ENCODE assay signal across 7 mouse cellular contexts in genomic region chr10:37260791-37261488, GRCm38 (mm10).
DNase-seq lines count a peak whose midpoint lies in the region; ATAC-seq and TF ChIP-seq lines count a peak whose summit lies in the region.

No protein-coding gene starts in this region.

- no peak for TF ChIP-seq CTCF in thymus, adult 2 months (IDR thresholded peaks at IDR 0.05; ENCODE audit: borderline replicate concordance, control insufficient read depth, extremely low read depth, insufficient read depth, low read length, poor library complexity)

- H3K4me3 ChIP-seq in liver, embryonic 13.5 days (replicated peaks) = no peak overlapping the region
- H3K4me3 ChIP-seq in thymus, adult 2 months (ENCODE audit: control insufficient read depth, insufficient read depth, low read length) = no peak overlapping the region

- no peaks in the 10 kb centered on the region for H3K27me3 ChIP-seq in liver, embryonic 13.5 days
- no peaks in the 10 kb centered on the region for H3K27me3 ChIP-seq in thymus, adult 2 months (ENCODE audit: control insufficient read depth, insufficient read depth, low read length)

- no peak overlapping the region for H3K27ac ChIP-seq in liver, embryonic 13.5 days
- H3K27ac ChIP-seq in thymus, adult 2 months (ENCODE audit: control insufficient read depth, insufficient read depth, low read length) = no peak overlapping the region

- no peak for TF ChIP-seq POLR2A in thymus, adult 2 months (IDR thresholded peaks at IDR 0.05; ENCODE audit: control insufficient read depth, extremely low read depth, insufficient read depth, low read length, poor library complexity)

- H3K9me3 ChIP-seq in liver, embryonic 13.5 days (replicated peaks) = no peaks in the 10 kb centered on the region

- intact Hi-C loops in left cerebral cortex, postnatal 10 days (cut with DNase I) = no loop called here

- H3K36me3 ChIP-seq in liver, embryonic 13.5 days = no peaks in the 10 kb centered on the region
- no peaks in the 10 kb centered on the region for H3K36me3 ChIP-seq in thymus, adult 2 months (ENCODE audit: control insufficient read depth, insufficient read depth, low read length)

- no peak overlapping the region for H3K4me2 ChIP-seq in liver, embryonic 13.5 days

- H3K9ac ChIP-seq in liver, embryonic 13.5 days = no peak overlapping the region

- no peaks in the 10 kb centered on the region for H3K4me1 ChIP-seq in liver, embryonic 13.5 days (replicated peaks)
- 0 out of 2 replicates have a peak, but pooled peaks cover 2% of the 10 kb centered on the region for H3K4me1 ChIP-seq in thymus, adult 2 months (replicated peaks; ENCODE audit: control insufficient read depth, insufficient read depth, low read length)

- ATAC-seq in liver, embryonic 13.5 days (ENCODE audit: low read depth) = 0 out of 2 replicates have a peak, but pooled peaks have one; percentile 62

- 44% methylated on average over 8 of the region's 8 CpGs for WGBS in liver, embryonic 13.5 days (ENCODE audit: insufficient replicate concordance)
- 50% methylated on average over 8 of the region's 8 CpGs for WGBS in thymus, adult 2 months

- peak; percentile 37 to 56 for DNase-seq in left cerebral cortex, postnatal 10 days (ENCODE audit: extremely low spot score in 1 of 2, low spot score in 2 of 2)
- no peak for DNase-seq in left cerebral cortex, adult 18-20 months (ENCODE audit: low spot score in 2 of 2)
- peak; percentile 25 to 26 for DNase-seq in frontal cortex, postnatal 10 days (ENCODE audit: low spot score in 2 of 2)
- no peak for DNase-seq in liver, embryonic 13.5 days
- DNase-seq in thymus, adult 2 months = peak; percentile 64
- DNase-seq in adrenal gland, postnatal 10 days = no peak
- no peak for DNase-seq in left cerebral cortex, adult 8-10 months (ENCODE audit: low spot score in 2 of 2)

Comparison
In these comparisons a context has a peak if more than half of its experiments do, and no peak if none do; other contexts are left out.
1. DNase-seq: peak in left cerebral cortex, postnatal 10 days (2 of 2), frontal cortex, postnatal 10 days (2 of 2) and thymus, adult 2 months (single experiment); none in left cerebral cortex, adult 18-20 months (0 of 2), liver, embryonic 13.5 days (single experiment), adrenal gland, postnatal 10 days (single experiment) and left cerebral cortex, adult 8-10 months (0 of 2).